Mouse (Mus musculus): ENCODE measurements around the gene Fem1b. TPM values are rescaled to one million over a fixed set of nuclear protein-coding genes. Genes with fewer than 3 reads are reported as not detected.
"Not testable (repeated sequence)": the region's sequence is repeated elsewhere in the genome, so short reads cannot be mapped to it uniquely, and the experiment has no call there.

The Fem1b gene
- total RNA-seq (2015; ENCODE audit: low replicate concordance) (9.7 and 24.7 TPM in 2 replicates), total RNA-seq (2017; ENCODE audit: low replicate concordance) (24.1 and 25.0 TPM in 2 replicates)

- peak; percentile 84 for ATAC-seq (replicated peaks; ENCODE audit: low FRiP score, poor library complexity, severe bottlenecking)
These were observed at the start of gene Fem1b for GRCm38 (mm10) chr9:62811516-62812121. TSS of gene Fem1b (minus strand) at chr9:62811934.

GRCm38 (mm10) chr9:62860866-62861265, 49.1 kb upstream of the Fem1b start:
- ATAC-seq (replicated peaks; ENCODE audit: low FRiP score, poor library complexity, severe bottlenecking): no peak; the same call in 1 of the 2 replicates

DNA sequence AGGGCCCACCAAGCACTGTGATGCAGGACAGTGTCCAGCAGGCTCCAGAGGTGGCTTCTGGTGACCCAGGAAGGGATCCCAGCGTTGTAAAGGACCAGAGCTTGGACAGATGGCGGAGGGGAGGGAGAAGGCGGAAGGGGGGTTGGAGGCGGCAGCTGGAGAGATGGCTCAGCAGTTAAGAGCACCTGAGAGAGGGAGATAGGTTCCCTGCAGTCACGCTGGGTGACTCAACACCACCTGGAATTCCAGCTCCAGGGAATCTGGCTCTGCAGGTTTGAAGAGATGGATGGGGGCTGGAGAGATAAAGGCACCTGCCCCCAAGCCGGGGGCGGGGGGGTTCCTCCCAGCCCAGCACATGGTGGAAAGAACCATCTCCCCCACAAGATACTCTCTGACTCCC, 48.4 kb upstream of the Fem1b start:
- not testable (repeated sequence) for ATAC-seq (replicated peaks; ENCODE audit: low FRiP score, poor library complexity, severe bottlenecking)

- no peak for ATAC-seq (replicated peaks; ENCODE audit: low FRiP score, poor library complexity, severe bottlenecking)
These were observed 46.7 kb upstream of the Fem1b start for GRCm38 (mm10) chr9:62858266-62859019.

- no peak for ATAC-seq (replicated peaks; ENCODE audit: low FRiP score, poor library complexity, severe bottlenecking)
These were observed 46.1 kb upstream of the Fem1b start, which contains the start of gene Calml4 for GRCm38 (mm10) chr9:62857719-62858261. TSS of gene Calml4 (plus strand) at chr9:62858080.

GRCm38 (mm10) chr9:62857216-62857615, 45.5 kb upstream of the Fem1b start:
- ATAC-seq (replicated peaks; ENCODE audit: low FRiP score, poor library complexity, severe bottlenecking): no peak

GRCm38 (mm10) chr9:62854483-62854882, 42.7 kb upstream of the Fem1b start:
- ATAC-seq (replicated peaks; ENCODE audit: low FRiP score, poor library complexity, severe bottlenecking): no peak

DNA sequence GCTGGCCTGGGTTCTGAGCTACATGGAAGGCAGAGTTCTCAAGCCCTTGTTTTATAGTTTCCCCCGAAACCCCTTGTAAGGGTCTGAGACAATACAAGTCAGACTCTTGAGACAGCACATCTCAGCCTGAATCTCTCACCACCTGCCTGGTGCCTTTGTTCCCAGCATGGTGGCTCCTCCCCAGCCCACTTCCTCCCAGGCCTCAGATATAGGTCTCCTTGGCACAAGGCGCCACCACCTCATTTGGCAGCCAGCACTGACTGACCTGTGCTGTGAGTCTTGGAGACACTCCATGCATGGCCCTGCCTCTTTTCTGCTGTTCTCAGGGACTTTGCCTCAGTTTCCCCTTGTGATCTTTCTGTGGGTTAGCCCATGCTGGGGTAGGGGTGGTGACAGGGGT, 39.8 kb upstream of the Fem1b start:
- ATAC-seq (replicated peaks; ENCODE audit: low FRiP score, poor library complexity, severe bottlenecking): no peak

DNA sequence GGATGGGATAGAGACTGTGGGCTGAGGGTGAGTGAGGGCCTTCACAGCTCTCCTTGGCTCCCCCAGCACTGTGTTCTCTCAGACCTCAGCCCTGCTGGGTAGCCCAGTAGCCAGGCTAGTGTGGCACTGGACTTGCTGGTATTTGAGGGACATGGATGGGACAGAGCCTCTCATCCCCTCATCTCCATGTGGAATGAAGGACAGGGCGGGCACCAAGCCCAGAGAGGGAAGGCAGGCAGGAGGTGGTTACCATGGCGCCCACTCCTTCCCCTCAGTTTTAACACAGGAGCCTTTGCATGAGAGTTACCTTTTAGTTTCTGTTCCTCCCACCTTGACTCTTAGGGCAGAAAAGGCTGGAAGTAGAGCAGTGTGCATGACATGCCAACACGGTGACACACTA, 36.9 kb upstream of the Fem1b start:
- no peak for ATAC-seq (replicated peaks; ENCODE audit: low FRiP score, poor library complexity, severe bottlenecking)

DNA sequence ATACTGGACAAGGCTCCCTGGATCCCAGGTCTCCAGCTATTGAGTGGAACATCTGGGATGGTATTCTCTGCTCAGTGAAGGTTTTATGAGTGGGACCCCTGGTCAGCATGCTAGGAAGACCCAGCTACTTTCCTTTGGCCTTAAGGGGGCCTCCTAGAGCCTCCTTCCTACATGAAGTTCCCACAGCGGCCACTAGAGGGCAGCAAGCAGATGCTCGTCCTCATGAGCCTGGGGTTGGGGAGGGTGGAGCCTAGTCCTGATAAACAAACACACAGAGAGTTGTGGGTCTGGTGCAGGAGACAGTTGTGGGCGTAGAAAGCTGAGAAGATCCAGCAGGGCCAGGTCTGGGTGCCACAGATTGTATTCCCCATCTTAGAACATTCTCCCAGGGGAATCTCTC, 36.0 kb upstream of the Fem1b start:
- ATAC-seq (replicated peaks; ENCODE audit: low FRiP score, poor library complexity, severe bottlenecking): peak; percentile 89

GRCm38 (mm10) chr9:62844461-62844860, 32.7 kb upstream of the Fem1b start:
- no peak for ATAC-seq (replicated peaks; ENCODE audit: low FRiP score, poor library complexity, severe bottlenecking)

DNA sequence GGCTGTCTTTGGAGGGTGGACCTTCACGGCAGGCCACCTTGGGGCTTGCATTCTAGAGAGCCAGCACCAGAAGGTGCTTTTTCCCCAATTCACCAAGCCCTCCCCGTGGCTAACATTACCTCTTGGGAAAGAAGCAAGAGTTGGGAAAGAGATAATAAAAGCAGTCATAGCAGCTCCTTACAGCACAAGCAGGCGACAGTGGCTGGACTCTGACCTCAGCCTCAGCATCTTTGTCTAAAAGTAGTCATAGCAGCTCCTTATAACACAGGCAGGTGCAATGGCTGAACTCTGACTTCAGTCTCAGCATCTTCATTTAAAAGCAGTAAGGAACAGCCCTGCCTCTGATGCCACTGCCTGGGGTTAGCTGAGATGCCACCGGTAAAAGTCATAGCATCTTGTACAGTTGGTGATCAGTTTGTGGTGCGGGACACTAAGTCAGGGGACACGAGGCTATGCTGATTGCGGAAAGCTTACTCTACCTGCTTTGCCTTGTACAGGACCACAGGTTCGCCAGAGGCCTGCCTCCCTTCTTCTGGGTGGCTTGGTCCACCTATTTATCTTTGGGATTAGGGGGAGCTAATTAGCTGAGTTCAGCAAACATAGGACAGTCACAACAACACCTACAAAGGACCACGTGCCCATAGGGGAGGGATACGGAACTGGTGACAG, 31.8 kb upstream of the Fem1b start:
- no peak for ATAC-seq (replicated peaks; ENCODE audit: low FRiP score, poor library complexity, severe bottlenecking)

GRCm38 (mm10) chr9:62839172-62839770, 27.5 kb upstream of the Fem1b start:
- peak; percentile 28 for ATAC-seq (replicated peaks; ENCODE audit: low FRiP score, poor library complexity, severe bottlenecking)

DNA sequence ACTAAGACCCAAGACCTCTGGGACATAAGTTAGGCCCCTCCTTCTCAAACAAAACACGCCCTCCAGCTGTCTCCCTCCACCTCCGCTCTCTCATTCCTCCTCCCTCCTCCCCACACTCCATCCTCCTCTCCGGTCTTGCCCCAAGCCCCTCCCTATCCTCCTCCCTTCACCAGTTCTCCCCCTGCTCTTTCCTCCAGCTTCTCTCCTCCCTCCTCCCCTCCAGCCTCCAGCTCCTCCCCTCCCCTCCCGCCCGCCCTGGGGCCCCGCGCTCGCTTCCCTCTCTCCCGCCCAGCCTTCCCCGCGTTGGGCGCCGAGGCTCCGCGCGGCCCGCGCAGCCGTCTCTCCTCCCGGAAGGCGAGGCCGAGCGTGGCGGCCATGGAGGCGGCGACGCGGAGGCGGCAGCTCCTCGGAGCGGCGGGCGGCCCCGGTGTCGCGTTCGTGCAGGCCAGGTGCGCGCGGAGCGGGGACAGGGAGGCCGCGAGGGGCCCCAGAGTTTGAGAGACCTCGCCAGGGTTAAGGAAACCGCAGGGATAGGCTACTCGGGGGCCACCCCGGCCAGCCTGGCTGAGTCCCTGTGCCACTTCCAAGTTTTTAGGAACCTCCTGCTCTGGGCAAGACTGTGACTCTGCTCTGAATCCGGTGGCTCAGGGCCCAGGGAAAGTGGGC, 26.9 kb upstream of the Fem1b start, which contains the start of gene Cln6:
Gene Cln6 (plus strand): TSS at position 280 of the 666 bp plus-strand sequence.
- peak; percentile 90 for ATAC-seq (replicated peaks; ENCODE audit: low FRiP score, poor library complexity, severe bottlenecking)

- no peak; the same call in 1 of the 2 replicates for ATAC-seq (replicated peaks; ENCODE audit: low FRiP score, poor library complexity, severe bottlenecking)
These were observed 26.4 kb upstream of the Fem1b start for GRCm38 (mm10) chr9:62838146-62838505.

DNA sequence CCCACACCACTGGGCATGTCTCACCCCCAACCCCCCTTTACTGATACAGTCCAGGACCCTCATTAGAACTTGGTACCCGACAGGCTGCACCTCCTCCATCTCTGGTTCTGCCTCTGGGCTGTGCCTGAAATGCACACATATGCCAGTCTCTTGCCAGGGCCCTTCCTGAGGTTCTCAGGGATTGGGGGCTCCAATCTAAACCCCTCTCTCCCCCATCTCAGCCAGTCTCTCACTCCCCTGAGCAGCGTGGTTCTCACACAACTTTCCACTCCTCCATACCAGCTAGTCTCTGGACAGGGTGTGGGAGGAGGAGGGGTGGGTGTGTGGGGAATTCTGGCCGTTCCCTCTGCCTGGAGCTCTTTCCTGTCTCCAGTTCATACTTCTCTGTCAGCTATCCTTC, 25.9 kb upstream of the Fem1b start:
- no peak for ATAC-seq (replicated peaks; ENCODE audit: low FRiP score, poor library complexity, severe bottlenecking)

DNA sequence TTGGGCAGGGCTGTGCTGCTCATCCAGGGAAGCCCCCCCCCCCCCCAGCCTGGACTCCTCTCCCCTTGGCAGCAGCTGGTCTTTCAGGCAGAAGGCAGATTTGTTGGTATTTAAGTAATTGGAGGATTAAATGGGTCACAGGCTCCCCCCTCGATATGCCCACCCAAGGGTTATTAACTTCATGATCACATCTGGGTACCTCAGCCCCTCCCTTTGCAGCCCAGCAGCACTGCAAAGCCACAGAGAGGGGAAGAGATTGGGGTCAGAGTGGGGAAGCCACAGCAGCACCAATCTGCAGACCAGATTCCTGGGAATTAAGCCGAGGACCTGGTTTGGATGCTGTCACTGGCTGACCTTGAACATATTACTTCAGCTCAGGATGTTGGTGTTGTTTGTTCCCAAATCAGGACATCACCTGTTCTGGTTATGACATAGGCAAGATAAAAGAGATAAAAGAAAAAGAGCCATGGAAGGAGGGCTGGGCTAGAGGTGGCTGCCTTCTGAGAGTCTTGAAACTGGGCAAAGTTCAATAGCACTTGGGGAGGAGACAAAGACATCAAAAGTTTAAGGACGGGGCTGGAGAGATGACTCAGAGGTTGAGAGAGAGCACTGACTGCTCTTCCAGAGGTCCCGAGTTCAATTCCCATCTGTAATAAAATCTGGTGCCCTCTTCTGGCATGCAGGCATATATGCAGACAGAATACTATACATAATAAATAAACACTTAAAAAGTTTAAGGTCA, 24.1 kb upstream of the Fem1b start:
- no peak for ATAC-seq (replicated peaks; ENCODE audit: low FRiP score, poor library complexity, severe bottlenecking)

- ATAC-seq (replicated peaks; ENCODE audit: low FRiP score, poor library complexity, severe bottlenecking): no peak
These were observed 23.2 kb upstream of the Fem1b start for GRCm38 (mm10) chr9:62834906-62835305.

GRCm38 (mm10) chr9:62829877-62830276, 18.1 kb upstream of the Fem1b start:
- ATAC-seq (replicated peaks; ENCODE audit: low FRiP score, poor library complexity, severe bottlenecking): no peak
